Mouse (Mus musculus): ENCODE results near the gene Pex1.
"Not testable (repeated sequence)": the region's sequence is repeated elsewhere in the genome, so short reads cannot be mapped to it uniquely, and the experiment has no call there.

Gene Pex1

GRCm38 (mm10) chr5:3644621-3645020 is 48.8 kb downstream of the Pex1 start:
- no peak for DNase-seq (ENCODE audit: low spot score in 2 of 2)

GRCm38 (mm10) chr5:3645326-3645725 is 49.5 kb downstream of the Pex1 start:
- no peak for DNase-seq (ENCODE audit: low spot score in 2 of 2)

DNA sequence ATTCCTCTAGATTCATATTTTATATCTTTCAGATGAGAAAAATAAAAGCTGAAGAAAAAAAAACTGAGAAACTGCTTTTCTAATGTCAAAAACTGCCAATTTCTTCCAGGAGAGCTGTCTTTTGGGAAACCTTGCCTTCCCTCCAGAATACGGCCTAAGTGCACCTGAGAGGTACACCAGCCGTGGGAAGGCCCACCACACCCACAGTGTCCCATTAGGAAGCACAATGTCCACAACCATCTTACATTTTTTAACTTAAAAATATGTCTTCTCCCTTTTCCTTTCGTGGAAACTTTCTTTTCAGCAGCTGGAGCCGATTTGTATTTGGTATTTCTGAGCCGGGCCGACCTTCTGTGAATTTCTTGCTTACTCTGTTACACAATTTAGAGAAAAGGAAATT is 50.7 kb downstream of the Pex1 start:
- no peak for DNase-seq (ENCODE audit: low spot score in 2 of 2)

DNA sequence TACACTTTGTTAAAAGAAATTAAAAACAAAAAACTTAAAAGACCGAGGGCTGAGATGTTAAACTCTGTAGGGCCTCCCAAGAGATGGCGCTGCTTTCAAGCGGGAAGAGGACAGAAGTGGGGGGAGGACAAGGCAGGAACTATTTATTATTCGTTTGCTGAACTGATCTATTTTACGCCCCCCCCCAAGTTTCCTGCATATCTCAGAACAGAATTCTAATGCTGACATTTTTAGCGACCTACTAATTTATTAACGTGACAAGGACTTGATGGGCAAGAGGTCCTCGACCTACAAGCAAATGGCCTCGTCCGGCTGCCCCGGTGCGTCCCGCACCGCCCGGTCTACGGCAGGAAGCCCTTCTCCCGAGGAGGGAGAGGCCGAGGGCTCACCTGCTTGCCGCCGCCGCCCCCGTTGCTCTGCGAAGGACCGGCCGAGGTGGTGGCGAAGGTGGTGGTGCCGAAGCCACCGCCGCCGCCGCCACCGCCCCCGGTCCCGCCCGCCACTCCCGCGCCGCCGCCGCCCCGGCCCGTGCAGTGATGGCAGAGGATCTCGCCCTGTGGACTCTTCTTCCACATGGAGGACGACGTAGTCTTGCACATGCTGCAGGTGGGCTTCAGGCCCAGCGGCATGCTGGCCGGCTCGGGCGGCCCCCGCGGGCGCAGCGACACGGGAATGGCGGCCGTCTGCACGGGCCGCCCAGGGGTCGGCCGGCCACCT is 51.3 kb downstream of the Pex1 start:
- DNase-seq (ENCODE audit: low spot score in 2 of 2): peak; percentile 21 to 35

DNA sequence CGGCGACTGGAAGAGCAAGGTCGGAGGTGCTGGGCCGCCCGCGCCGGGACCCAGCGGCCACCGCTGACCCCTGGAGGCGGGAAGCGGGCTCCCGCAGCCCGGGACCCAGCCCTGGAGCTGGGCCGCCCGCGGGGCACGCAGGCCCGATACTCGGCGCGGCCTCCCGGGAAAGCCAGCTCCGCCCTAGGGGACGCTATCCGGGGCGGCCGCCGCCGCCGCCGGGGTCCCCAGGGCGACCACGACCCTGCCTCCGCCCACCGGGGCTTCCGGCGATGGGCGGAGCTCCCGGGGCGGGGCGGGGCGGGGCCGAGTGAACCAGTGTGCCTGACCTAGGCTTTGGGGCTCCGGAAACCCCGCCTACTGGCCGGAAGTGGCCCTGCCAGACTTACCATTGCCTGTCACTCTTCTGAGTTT is 51.8 kb downstream of the Pex1 start:
- peak; percentile 57 to 70 for DNase-seq (ENCODE audit: low spot score in 2 of 2)

GRCm38 (mm10) chr5:3648206-3648848 is 52.5 kb downstream of the Pex1 start:
- DNase-seq (ENCODE audit: low spot score in 2 of 2): no peak

- no peak for DNase-seq (ENCODE audit: low spot score in 2 of 2)
These were observed 53.0 kb downstream of the Pex1 start for GRCm38 (mm10) chr5:3648849-3649210.

DNA sequence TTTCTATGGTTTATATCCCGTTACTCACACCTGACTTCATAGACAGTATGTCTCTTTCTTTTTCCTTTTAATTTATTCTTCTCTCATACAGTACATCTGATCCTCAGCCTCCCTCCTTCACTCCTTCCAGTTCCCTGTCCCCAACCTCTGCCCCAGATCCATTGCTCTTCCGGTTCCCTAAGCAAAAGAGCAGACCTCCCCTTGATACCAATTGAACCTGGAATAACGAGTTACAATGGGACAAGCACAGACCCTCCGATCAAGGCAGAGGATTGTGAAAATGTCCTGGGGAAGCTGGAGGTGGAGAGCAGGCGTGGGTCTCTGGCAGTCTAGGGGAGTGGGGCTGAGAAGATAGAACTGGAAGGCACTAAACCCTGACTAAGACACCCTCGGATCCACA is 55.0 kb downstream of the Pex1 start, which contains the start of gene Tmbim7:
TSS of gene Tmbim7 (plus strand) at position 301 of the 400 bp plus-strand sequence.
- no peak for DNase-seq (ENCODE audit: low spot score in 2 of 2)

DNA sequence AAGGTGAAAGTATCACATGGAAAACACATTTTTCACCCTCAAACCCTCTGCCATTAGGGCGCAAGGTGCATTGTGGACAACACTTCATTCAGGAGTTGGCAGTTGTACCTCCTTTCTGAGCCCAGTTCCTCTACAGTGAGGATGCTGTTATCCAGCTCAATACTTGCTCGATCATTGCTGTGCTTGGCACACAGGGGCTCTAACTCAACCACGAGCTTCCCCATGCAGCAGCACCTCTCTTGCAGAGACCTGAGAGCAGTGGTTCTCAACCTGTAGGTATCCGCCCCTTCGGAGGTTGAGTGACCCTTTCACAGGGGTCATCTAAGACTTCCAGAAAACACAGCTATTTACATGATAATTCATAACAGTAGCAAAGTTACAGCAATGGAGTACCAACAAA is 55.8 kb downstream of the Pex1 start:
- no peak for DNase-seq (ENCODE audit: low spot score in 2 of 2)

DNA sequence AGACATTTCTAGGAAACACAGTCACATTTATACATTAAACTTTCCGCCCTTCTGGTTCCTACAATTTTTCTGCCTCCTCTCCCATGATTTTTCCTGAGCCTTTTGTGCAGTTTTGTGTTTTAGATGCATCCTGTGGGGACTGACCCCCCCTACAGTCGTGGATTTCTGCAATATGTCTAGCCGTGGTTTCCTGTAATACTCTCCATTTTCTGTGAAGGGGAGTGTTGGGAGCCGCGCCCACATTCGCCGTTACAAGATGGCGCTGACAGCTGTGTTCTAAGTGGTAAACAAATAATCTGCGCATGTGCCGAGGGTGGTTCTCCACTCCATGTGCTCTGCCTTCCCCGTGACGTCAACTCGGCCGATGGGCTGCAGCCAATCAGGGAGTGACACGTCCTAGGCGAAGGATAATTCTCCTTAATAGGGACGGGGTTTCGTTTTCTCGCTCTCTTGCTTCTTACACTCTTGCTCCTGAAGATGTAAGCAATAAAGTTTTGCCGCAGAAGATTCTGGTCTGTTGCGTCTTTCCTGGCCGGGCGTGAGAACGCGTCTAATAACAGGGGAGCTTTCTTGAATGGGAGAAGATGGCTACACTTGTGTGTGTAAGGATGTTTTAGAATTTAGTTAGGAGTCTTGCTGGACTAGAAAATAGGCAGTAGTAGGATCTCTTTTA is 57.2 kb downstream of the Pex1 start:
- DNase-seq (ENCODE audit: low spot score in 2 of 2): not testable (repeated sequence)

GRCm38 (mm10) chr5:3653801-3654200 is 57.9 kb downstream of the Pex1 start:
- DNase-seq (ENCODE audit: low spot score in 2 of 2): no peak

DNA sequence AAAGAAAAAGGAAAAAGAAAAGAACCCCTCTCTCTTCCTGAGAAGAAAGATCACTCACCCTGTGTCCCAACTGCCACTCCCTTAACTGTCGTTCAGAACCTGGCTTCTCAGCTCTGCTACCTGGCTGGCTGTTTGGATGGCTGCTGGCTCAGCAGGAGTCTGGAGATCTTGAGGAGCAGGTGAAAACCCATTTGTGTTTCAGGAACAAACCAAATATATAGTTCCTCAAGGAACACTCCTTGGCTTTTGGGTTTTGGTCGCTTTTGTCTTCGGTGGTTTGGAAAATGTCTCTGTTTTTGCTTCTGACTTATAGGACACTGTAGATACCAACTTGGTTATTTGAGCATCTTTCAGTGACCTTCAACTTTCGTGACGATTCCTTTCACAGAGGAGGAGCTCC is 61.2 kb downstream of the Pex1 start, which contains the start of gene Gatad1:
TSS of gene Gatad1 (minus strand) at position 101 of the 400 bp plus-strand sequence.
- no peak for DNase-seq (ENCODE audit: low spot score in 2 of 2)

DNA sequence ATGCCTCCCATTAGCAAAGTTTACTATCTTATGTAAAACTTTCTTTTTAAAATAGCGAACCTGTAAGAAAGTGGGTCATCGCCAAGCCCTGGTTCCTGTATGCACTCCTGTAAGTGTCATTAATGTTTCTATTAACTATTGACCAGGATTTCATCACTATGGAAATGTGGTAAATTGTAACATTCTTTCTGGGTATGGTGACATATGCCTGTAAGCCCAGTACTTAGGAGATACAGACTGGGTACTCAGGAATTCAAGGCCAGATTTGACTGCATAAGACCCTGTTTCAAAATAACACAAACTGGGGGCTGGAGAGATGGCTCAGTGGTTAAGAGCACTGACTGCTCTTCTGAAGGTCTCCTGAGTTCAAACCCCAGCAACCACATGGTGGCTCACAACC is 69.4 kb downstream of the Pex1 start:
- no peak for DNase-seq (ENCODE audit: low spot score in 2 of 2)

DNA sequence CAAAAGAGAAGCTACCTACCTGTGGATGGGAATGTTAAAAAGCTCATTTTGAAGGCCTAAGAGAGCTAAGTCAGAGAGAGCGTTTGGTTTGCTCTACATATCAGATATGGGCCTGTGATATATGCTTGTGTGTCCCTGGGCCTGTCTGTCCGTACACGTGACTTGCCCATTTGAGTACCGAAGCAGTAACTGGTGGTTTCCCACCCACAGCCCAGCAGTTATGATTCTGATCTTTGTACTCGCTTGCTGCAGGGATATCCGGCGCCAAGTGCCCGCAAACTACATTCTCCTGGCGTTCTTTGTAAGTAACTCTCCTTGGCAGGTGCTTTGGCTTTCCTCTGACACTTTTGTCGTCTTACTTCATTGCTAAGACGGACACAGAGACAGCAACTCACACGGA is 70.7 kb downstream of the Pex1 start:
- no peak for DNase-seq (ENCODE audit: low spot score in 2 of 2)

- no peak for DNase-seq (ENCODE audit: low spot score in 2 of 2)
These were observed 74.2 kb downstream of the Pex1 start for GRCm38 (mm10) chr5:3669938-3670554.
